Mouse (Mus musculus) Patski (cell line): ENCODE results near the gene Efcc1. TPM values are rescaled to one million over a fixed set of nuclear protein-coding genes. Genes with fewer than 3 reads are reported as not detected.

Experiments
- ATAC-seq: fragments of 100-300 bp; one replicate; pipeline ENCODE4 v1.8.0; 2021
- CTCF ChIA-PET: fragments of 350-600 bp; sonication (Branson Sonifier 250); formaldehyde crosslinking; loops from one replicate; lab custom pipeline; 2022; ENCODE audit warnings: inconsistent platforms; lab: Charles Lee
- POLR2A ChIA-PET: fragments of 350-600 bp; sonication (Branson Sonifier 250); formaldehyde crosslinking; loops from one replicate; lab custom pipeline; 2022; ENCODE audit warnings: antibody characterized with exemption, inconsistent platforms; lab: Charles Lee
- DNase-seq: peaks from one replicate; pipeline ENCODE4 v3.0.0-alpha.2; 2011; ENCODE audit warnings: low read depth, low spot score
- H3K27me3 ChIP-seq: fragments of 371-371 bp; one replicate; pipeline ENCODE4 v1.5.1; 2021
- CTCF ChIP-seq: fragments of 100-300 bp; IDR thresholded peaks from one replicate; pipeline ENCODE4 v1.5.1; 2021
- in situ Hi-C: fragments of 300-500 bp; cut with MboI; formaldehyde crosslinking; loops from 3 replicates; pipeline ENCODE4 v1.11.1; 2018; ENCODE audit warnings: low pct_unique_long_range_greater_than_20kb, mixed read lengths
- polyA plus RNA-seq: library from polyadenylated mRNA; unstranded; gene quantifications from one replicate; pipeline ENCODE4 v1.2.3, GENCODE M21; 2021

Efcc1 gene
- polyA plus RNA-seq, 1 experiment from 2014 or later, result 0.10 TPM

DNA sequence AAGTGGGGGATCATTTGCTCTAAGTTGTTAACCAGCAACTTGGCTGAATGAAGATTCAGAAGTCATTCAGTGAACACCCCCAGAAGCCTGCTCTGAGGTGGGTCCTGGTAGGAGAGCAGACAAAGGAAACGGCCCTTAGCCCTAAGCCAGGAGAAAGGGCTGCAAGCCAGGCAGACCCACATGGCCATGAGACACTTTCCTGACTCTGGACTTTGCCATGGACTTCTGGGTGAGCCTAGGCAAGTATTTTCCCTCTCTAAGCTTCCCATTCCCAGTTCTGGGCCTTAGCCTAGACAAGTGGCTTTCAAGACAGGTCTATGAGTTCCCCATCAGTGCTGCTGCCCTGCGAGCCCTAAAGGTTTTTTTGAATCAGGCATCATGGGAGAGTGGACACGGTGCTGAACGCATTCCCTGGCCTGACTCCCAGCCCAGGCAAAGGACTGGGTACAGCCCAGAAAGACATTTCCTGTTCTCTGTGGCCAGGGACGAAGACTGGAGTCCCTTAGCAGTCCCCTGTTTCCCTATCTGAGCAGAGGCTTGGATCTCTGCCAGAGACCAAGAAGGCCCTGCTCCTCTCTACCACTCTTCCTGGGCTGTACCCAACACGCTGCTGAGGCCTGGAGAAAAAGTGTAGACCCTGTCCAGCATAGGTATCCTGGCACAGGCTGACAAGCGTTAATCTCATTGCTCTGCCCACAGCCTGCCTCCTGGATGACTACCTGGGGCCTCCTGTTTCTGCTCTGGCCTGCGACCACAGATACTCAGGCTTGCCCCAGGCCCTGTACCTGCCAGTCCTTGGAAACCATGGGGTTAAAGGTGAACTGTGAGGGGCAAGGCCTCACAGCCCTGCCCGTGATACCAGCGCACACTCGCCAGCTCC lies 47.9 kb downstream of the Efcc1 start:
- peaks cover 1% of the 10 kb centered on the region for H3K27me3 ChIP-seq
- peak; percentile 26 for ATAC-seq
- no peak for DNase-seq
- TF ChIP-seq CTCF, result no peak
- ChIA-PET CTCF (no interaction called here), POLR2A (no interaction called here)
- in situ Hi-C loops, result no loop called here

DNA sequence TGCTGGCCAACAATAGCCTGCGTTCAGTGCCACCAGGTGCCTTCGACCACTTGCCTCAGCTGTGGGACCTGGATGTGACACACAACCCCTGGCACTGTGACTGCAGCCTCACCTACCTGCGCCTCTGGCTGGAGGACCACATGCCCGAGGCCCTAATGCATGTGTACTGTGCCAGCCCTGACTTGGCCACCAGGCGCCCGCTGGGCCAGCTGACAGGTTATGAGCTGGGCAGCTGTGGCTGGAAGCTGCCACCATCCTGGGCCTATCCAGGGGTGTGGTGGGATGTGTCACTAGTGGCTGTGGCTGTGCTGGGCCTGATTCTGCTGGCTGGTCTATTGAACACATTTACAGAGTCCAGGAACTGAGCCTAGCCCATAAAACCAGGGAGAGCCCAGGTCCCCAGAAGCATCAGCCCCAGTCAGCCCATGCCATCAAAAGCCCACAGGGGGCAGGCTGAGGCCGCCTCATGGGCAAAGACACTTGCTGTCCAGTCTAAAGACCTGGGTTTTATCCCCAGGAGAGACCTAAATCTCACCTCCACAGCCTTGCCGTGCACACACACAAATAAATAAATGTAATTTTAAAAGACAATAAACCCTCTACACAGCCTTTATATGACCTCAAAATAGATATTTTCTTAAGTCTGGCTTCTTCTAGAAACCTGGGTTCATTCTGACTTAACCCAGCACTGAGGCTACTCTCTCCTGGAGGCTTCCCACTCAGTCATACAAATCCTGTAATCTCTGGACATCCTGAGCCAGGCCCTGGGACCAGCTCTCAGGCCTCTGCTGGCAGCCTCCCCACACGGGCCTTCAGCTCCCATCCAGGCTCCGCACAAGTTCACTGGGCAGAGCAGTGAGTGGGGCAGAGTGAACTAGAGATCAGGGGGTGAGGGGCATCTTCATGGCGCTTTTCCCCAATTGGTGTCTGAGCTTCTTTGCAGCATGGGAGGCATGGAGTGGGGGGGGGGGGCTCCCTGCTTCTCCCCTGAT lies 48.8 kb downstream of the Efcc1 start:
- ChIA-PET POLR2A (no interaction called here), CTCF (no interaction called here)
- peak; percentile 17 for ATAC-seq
- H3K27me3 ChIP-seq, result no peaks in the 10 kb centered on the region
- no peak for TF ChIP-seq CTCF
- in situ Hi-C loops, result no loop called here
- no peak for DNase-seq

DNA sequence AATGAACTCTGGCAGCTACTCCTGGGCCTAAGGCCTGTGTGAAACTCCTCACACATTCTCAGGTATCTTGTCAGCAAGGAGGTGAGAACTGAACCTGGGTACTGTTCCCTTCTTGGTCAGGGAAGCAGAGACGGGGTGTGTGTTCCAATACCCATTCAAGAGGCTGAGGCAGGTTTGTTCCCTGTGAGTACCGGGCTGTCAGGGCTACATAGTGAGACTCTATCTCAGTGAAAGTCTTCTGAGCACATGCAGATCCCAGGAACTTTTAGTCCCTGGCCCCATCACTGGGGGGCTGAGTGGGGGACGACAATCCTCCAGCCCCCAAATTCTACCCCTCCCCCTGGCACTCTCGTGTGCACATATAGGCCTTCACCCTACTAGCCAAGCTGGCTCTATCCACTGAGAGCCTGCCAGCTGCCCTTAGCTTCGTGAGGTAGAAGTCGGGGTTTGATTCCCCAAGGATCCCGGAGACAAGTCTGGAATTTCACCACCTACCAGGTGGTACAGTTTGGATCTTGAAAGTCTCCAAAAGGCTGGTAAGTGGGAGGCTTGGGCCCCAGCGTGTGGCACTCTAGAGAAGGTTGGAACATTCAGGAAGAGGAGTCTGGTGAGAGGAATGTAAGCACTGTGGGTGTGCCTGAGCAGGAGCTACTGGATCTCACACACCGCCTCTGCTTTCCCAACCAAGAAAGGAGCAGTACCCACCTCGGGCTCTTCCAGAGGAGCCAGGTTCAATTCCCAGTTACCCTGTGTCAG lies 50.1 kb downstream of the Efcc1 start:
- TF ChIP-seq CTCF, result no peak
- CTCF ChIA-PET, result no interaction called here
- H3K27me3 ChIP-seq, result no peaks in the 10 kb centered on the region
- ATAC-seq, result no peak
- no peak for DNase-seq
- in situ Hi-C loops, result no loop called here
- POLR2A ChIA-PET, result interaction anchor here (0.5 to 0.7 kb wide), 2 partner anchors 18 to 1890 kb away, joined by 3 to 5 read pairs; no protein-coding TSS in a partner anchor

DNA sequence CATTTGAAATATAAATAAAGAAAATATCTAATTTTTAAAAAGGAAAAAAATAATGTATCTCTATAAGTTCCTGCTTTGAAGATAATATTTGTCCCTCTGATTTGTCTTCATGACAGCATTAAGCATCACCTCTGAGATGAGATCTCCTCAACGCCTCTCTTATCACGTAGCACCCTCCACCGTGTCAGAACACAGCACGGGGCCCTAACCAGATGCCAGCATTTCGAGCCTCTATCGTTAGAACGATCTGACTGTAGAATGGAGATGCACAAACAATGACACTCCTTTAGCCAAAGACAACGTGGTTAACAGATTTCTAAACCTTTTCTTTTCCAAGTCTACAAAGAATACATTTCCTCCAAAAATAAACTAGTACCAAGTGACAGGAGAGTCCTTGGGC lies 53.4 kb downstream of the Efcc1 start:
- no peak for ATAC-seq

DNA sequence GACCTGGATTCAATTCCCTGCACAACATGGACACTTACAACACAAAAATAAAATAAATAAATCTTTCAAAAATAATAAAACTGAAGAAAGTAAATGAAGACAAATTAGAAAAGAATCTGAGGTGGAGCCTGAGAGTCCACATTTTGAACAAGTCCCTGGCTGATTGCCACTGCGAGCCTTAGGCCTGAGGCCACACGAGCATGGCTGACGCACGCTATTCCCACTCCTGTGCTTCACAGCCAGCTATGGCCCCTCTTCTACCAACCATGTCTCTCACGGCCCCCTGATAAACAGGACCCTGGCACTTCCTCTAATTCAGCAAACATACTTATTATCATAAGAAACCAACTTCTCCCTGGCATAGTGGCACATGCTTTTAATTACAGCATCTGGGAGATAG lies 56.0 kb downstream of the Efcc1 start:
- POLR2A ChIA-PET, result no interaction called here
- CTCF ChIA-PET, result no interaction called here
- ATAC-seq (no peak), DNase-seq (no peak)
- no peak for TF ChIP-seq CTCF
- in situ Hi-C loops, result no loop called here
- no peaks in the 10 kb centered on the region for H3K27me3 ChIP-seq

More for the DNA sequence above, 53.4 kb downstream of the Efcc1 start:
- in situ Hi-C loops, result no loop called here
- no peaks in the 10 kb centered on the region for H3K27me3 ChIP-seq
- ChIA-PET CTCF (no interaction called here), POLR2A (no interaction called here)
- no peak for TF ChIP-seq CTCF
- DNase-seq, result no peak

DNA sequence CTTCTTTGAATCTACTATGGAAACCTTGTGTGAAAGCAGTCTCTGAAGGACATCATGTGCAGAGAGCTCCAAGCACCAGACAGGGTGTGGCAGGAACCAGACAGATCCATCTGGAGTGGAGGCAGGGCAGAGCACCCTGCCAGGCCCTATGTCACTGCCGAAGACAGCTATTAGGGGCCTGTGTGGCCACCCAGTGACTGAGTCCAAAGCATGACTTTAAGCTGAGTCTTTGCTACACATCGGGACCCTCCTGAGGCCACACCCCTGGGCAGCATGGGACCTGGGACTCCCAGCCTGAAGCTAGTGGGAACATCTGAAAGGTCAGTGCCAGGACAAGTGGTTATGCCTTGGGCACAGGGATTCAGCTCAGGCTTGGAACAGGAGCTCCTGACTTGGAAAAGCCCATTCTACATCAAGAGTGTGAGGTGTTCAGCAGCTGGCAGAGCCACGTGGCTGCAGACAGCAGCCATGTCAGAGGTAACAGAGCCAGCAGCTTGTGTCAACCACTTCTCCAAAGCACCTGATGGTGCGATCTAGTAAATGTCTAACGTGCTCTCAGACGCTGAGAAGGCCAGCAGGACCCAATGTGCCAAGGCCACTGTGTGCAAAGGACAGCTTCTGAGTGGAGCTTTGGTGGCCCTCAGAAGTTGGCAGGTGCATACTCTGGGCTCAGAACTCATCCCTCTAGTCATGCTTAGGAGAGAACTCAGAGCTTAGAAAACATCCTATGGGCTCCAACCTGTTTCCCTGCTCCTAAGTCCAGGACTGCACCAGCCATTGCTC lies 56.6 kb downstream of the Efcc1 start:
- ATAC-seq, result no peak
- CTCF ChIA-PET, result interaction anchor here (1.5 kb wide), 1 partner anchor 13 kb away, joined by 3 read pairs; no protein-coding TSS in a partner anchor
- H3K27me3 ChIP-seq, result no peaks in the 10 kb centered on the region
- TF ChIP-seq CTCF, result no peak
- in situ Hi-C loops, result no loop called here
- POLR2A ChIA-PET, result no interaction called here
- no peak for DNase-seq

DNA sequence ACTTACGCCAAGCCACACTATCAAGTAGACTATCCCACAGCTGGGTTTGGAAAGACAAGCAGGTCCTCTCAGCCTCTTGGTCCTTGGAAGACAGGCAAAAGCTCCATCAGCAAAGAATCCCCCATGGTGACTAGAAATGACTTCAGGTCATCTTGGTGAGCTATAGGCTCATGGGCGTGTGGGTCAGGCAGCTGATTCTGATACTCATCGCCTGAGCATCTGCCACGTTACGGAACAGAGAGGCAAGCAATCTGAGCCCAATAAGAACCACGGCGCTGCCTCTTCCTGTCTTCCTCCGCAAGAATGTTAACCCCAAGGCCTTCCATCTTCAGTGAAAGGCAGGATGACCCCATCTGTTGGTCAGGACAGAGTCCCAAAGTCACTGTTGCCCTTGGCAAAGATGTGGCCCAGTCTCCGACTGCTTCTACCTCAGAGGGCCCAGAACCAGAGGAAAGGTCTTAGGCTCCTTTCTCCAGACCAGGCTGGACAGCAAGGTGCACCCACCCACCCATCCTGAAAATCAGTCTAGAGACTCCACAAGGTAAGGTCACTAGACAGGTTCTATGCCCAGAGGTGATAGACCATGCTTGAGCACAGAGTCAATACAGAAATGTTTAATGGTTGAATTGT lies 57.7 kb downstream of the Efcc1 start:
- CTCF ChIA-PET, result interaction anchor here (1.5 kb wide), 1 partner anchor 12 kb away, joined by 3 read pairs; no protein-coding TSS in a partner anchor
- in situ Hi-C loops, result no loop called here
- TF ChIP-seq CTCF, result no peak
- ATAC-seq, result no peak
- no peak for DNase-seq
- POLR2A ChIA-PET, result no interaction called here
- no peaks in the 10 kb centered on the region for H3K27me3 ChIP-seq

DNA sequence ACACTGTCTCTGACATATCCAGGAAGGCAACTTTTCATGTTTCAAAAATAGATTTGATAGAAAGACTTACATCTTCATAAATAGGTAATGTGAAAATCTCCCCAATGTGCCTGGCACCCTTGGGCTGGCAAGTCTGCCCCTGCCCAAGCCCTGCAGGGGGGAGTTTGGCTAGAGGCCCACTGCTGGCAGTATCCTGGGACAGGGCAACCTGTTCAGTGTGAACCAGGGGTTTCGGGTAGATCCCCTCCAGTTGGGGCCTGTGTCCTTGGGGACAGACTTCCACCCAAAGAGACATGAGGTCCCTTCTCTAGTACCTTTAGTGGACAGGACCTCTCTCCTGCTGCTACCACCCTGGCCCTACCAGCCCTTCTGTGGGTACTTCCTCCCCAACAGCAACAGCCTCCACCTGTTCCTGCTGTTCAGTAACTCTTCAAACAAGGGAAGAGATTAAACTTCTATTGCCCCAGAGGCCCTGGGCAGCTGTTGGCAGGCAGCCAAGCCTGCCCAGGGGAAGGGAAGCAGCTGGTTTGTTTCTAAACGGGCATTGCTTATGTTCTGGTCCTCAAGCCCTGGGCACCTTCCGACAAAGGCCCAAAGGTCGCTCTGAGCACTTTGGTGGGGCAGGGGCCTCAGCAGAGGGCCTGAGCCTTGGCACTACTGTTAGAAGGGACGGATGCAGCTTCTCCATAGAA lies 58.4 kb downstream of the Efcc1 start:
- no peak for TF ChIP-seq CTCF
- in situ Hi-C loops, result no loop called here
- no peaks in the 10 kb centered on the region for H3K27me3 ChIP-seq
- POLR2A ChIA-PET, result no interaction called here
- no peak for ATAC-seq
- DNase-seq, result no peak
- CTCF ChIA-PET, result no interaction called here
